Mouse (Mus musculus): ENCODE data around the gene Adra1d.

Adra1d gene

GRCm38 (mm10) chr2:131538341-131538740, 23.7 kb downstream of the Adra1d start:
- DNase-seq, result peak; percentile 62

GRCm38 (mm10) chr2:131535168-131535567, 26.9 kb downstream of the Adra1d start:
- no peak for DNase-seq

GRCm38 (mm10) chr2:131531271-131531670, 30.8 kb downstream of the Adra1d start:
- DNase-seq, result no peak

GRCm38 (mm10) chr2:131530623-131531008, 31.5 kb downstream of the Adra1d start:
- DNase-seq, result peak; percentile 62

GRCm38 (mm10) chr2:131529898-131530622, 32.0 kb downstream of the Adra1d start:
- peak; percentile 79 for DNase-seq

GRCm38 (mm10) chr2:131527061-131527460, 35.0 kb downstream of the Adra1d start:
- peak; percentile 47 for DNase-seq

GRCm38 (mm10) chr2:131520743-131521142, 41.3 kb downstream of the Adra1d start:
- DNase-seq, result no peak

- no peak for DNase-seq
Measured at GRCm38 (mm10) chr2:131518790-131519189, 43.3 kb downstream of the Adra1d start.

- DNase-seq, result no peak
Measured at GRCm38 (mm10) chr2:131517550-131517949, 44.5 kb downstream of the Adra1d start.

GRCm38 (mm10) chr2:131514055-131514621, 47.9 kb downstream of the Adra1d start:
- no peak for DNase-seq

- no peak for DNase-seq
Measured at GRCm38 (mm10) chr2:131513477-131513876, 48.6 kb downstream of the Adra1d start.

- DNase-seq, result no peak
Measured at GRCm38 (mm10) chr2:131510531-131510930, 51.6 kb downstream of the Adra1d start.

- DNase-seq, result peak; percentile 78
Measured at GRCm38 (mm10) chr2:131509671-131510313, 52.3 kb downstream of the Adra1d start.

- DNase-seq, result no peak
Measured at GRCm38 (mm10) chr2:131508501-131508900, 53.6 kb downstream of the Adra1d start.

- no peak for DNase-seq
Measured at GRCm38 (mm10) chr2:131506358-131506757, 55.7 kb downstream of the Adra1d start.

- no peak for DNase-seq
Measured at GRCm38 (mm10) chr2:131505431-131505830, 56.7 kb downstream of the Adra1d start.

- DNase-seq, result peak; percentile 32
Measured at GRCm38 (mm10) chr2:131502561-131502960, 59.5 kb downstream of the Adra1d start.

- no peak for DNase-seq
Measured at GRCm38 (mm10) chr2:131501886-131502285, 60.2 kb downstream of the Adra1d start.

GRCm38 (mm10) chr2:131499290-131499845, 62.7 kb downstream of the Adra1d start:
- DNase-seq, result no peak

GRCm38 (mm10) chr2:131498219-131498618, 63.9 kb downstream of the Adra1d start:
- DNase-seq, result peak; percentile 49

GRCm38 (mm10) chr2:131497224-131497856, 64.7 kb downstream of the Adra1d start:
- DNase-seq, result no peak

- DNase-seq, result no peak
Measured at GRCm38 (mm10) chr2:131496125-131496820, 65.8 kb downstream of the Adra1d start.
